Mouse (Mus musculus): Measurements from ENCODE around the gene Adra1d. TPM values are rescaled to one million over a fixed set of nuclear protein-coding genes. Genes with fewer than 3 reads are reported as not detected.

The Adra1d gene
- total and polyA plus RNA-seq, 3 experiments: not detected

- TF ChIP-seq BHLHE40 (IDR thresholded peaks at IDR 0.05; ENCODE audit: low read depth, low read length): peak; percentile 75; the same call in 1 of the 2 replicates
- no peak for TF ChIP-seq E2F4 (IDR thresholded peaks at IDR 0.05; ENCODE audit: insufficient replicate concordance, low read depth, low read length)
- no peak for TF ChIP-seq MAFK (IDR thresholded peaks at IDR 0.05; ENCODE audit: insufficient replicate concordance, low read length)
- TF ChIP-seq MXI1 (IDR thresholded peaks at IDR 0.05; ENCODE audit: low read depth, low read length): peak; percentile 23
- TF ChIP-seq KAT2A (IDR thresholded peaks at IDR 0.05; ENCODE audit: insufficient replicate concordance, low read length): no peak
- peak; percentile 74 for TF ChIP-seq ETS1 (conservative IDR thresholded peaks at IDR 0.05; ENCODE audit: low read depth, low read length)
- no peak for TF ChIP-seq HCFC1 (IDR thresholded peaks at IDR 0.05; ENCODE audit: low read depth, low read length)
- no peak for TF ChIP-seq ZNF384 (IDR thresholded peaks at IDR 0.05; ENCODE audit: low read depth, low read length)
Measured at GRCm38 (mm10) chr2:131509671-131510313, 52.3 kb downstream of the Adra1d start (continued).

- DNase-seq (ENCODE audit: extremely low read depth): no peak
Measured at GRCm38 (mm10) chr2:131508501-131508900, 53.6 kb downstream of the Adra1d start.

GRCm38 (mm10) chr2:131506358-131506757 lies 55.7 kb downstream of the Adra1d start:
- dilution Hi-C loops (cut with MboI; ENCODE audit: extremely low pct_ligation_motif_present, extremely low pct_unique_long_range_greater_than_20kb, low sequenced_read_pairs): no loop called here
- no peak overlapping the region for H3K9ac ChIP-seq (ENCODE audit: insufficient read depth, low read depth)
- H3K4me2 ChIP-seq (ENCODE audit: insufficient read depth, low read depth, poor library complexity, severe bottlenecking): no peak overlapping the region
- H3K36me3 ChIP-seq (replicated peaks in 1 of 2; ENCODE audit: control insufficient read depth in 1 of 2, insufficient read depth in 1 of 2, low read length in 1 of 2): no peaks in the 10 kb centered on the region
- no peak overlapping the region for H3K4me3 ChIP-seq (replicated peaks in 1 of 3; ENCODE audit: low read depth in 2 of 3, low read length in 2 of 3, poor library complexity in 1 of 3)
- H3K4me1 ChIP-seq (ENCODE audit: control insufficient read depth in 1 of 2, insufficient read depth in 2 of 2): peaks cover 3 to 25% of the 10 kb centered on the region in 2 experiments
- in situ Hi-C loops (cut with MboI; ENCODE audit: low pct_ligation_motif_present, low pct_unique_long_range_greater_than_20kb, low sequenced_read_pairs): loop anchor here (10.0 to 25.0 kb wide), 3 partner anchors 92 to 419 kb away; partner anchors contain the start of genes Pank2 and Siglec1
- H3K27me3 ChIP-seq (replicated peaks): no peaks in the 10 kb centered on the region
- no peaks in the 10 kb centered on the region for H3K79me2 ChIP-seq (replicated peaks; ENCODE audit: control insufficient read depth, extremely low read depth, insufficient read depth, poor library complexity, severe bottlenecking)
- H3K27ac ChIP-seq (ENCODE audit: insufficient read depth, low read depth): no peak overlapping the region
- DNase-seq (ENCODE audit: extremely low read depth): no peak
- H3K9me3 ChIP-seq (replicated peaks; ENCODE audit: low read length): no peaks in the 10 kb centered on the region
- TF ChIP-seq ZNF384 (IDR thresholded peaks at IDR 0.05; ENCODE audit: low read depth, low read length) (no peak), ZKSCAN1 (IDR thresholded peaks at IDR 0.05; ENCODE audit: borderline replicate concordance, low read depth, low read length) (no peak), SIN3A (IDR thresholded peaks at IDR 0.05; ENCODE audit: low read length) (no peak), POLR2A (IDR thresholded peaks at IDR 0.05; ENCODE audit: low read depth, low read length) (no peak), USF1 (IDR thresholded peaks at IDR 0.05; ENCODE audit: low read depth, low read length) (no peak), E2F4 (IDR thresholded peaks at IDR 0.05; ENCODE audit: insufficient replicate concordance, low read depth, low read length) (no peak), USF2 (conservative IDR thresholded peaks at IDR 0.05; ENCODE audit: low read depth, low read length) (no peak), CHD1 (IDR thresholded peaks at IDR 0.05; ENCODE audit: low read depth, low read length) (no peak)

More at GRCm38 (mm10) chr2:131508501-131508900, 53.6 kb downstream of the Adra1d start:
- no peak for TF ChIP-seq RAD21 (IDR thresholded peaks at IDR 0.05; ENCODE audit: low read depth, low read length)
- no peak for TF ChIP-seq MEF2A (IDR thresholded peaks at IDR 0.05; ENCODE audit: borderline replicate concordance, low read depth, low read length)
- no peak for TF ChIP-seq ZMIZ1 (IDR thresholded peaks at IDR 0.05; ENCODE audit: low read depth, low read length)
- peaks cover 10 to 25% of the 10 kb centered on the region in 2 experiments for H3K4me1 ChIP-seq (ENCODE audit: control insufficient read depth in 1 of 2, insufficient read depth in 2 of 2)
- H3K4me2 ChIP-seq (ENCODE audit: insufficient read depth, low read depth, poor library complexity, severe bottlenecking): no peak overlapping the region
- in situ Hi-C loops (cut with MboI; ENCODE audit: low pct_ligation_motif_present, low pct_unique_long_range_greater_than_20kb, low sequenced_read_pairs): loop anchor here (10.0 to 25.0 kb wide), 3 partner anchors 94 to 421 kb away; partner anchors contain the start of genes Pank2 and Siglec1
- dilution Hi-C loops (cut with MboI; ENCODE audit: extremely low pct_ligation_motif_present, extremely low pct_unique_long_range_greater_than_20kb, low sequenced_read_pairs): no loop called here
- no peaks in the 10 kb centered on the region for H3K79me2 ChIP-seq (replicated peaks; ENCODE audit: control insufficient read depth, extremely low read depth, insufficient read depth, poor library complexity, severe bottlenecking)
- no peak overlapping the region for H3K4me3 ChIP-seq (replicated peaks in 1 of 3; ENCODE audit: low read depth in 2 of 3, low read length in 2 of 3, poor library complexity in 1 of 3)
- peaks cover 0 to 2% of the 10 kb centered on the region in 2 experiments for H3K36me3 ChIP-seq (replicated peaks in 1 of 2; ENCODE audit: control insufficient read depth in 1 of 2, insufficient read depth in 1 of 2, low read length in 1 of 2)
- no peaks in the 10 kb centered on the region for H3K9me3 ChIP-seq (replicated peaks; ENCODE audit: low read length)
- H3K27ac ChIP-seq (ENCODE audit: insufficient read depth, low read depth): no peak overlapping the region
- no peaks in the 10 kb centered on the region for H3K27me3 ChIP-seq (replicated peaks)
- H3K9ac ChIP-seq (ENCODE audit: insufficient read depth, low read depth): no peak overlapping the region
